In the genomic region with DNA sequence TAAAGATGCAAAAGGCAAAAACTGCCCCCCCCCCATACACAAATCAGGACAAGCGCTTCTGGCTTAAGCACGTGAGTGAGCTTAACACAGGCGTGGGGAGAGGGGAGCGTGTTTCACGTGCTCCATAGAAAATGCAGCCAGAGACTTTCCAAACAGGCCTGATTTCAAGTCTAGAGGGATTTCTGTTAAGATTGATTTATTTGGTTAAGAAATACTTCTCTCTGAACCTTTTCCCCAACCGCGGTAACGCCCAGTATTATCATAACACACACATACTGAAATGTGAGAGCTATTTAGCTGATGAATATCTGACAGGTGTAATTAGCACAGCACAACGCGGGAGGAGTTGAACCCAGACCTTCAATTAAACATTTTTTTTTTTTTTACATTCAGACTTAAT, we compare ENCODE assay signal across 32 mouse cellular contexts. TPM values are rescaled to one million over a fixed set of nuclear protein-coding genes. Genes with fewer than 3 reads are reported as not detected.
DNase-seq lines count a peak whose midpoint lies in the region; ATAC-seq lines count a peak whose summit lies in the region.
"Had no signal": no experiment of that assay in that cellular context is flagged by ENCODE, and none has a peak within 500 bp of the region (broad histone marks: within the 10 kb centered on the region; RNA-seq: fewer than 3 reads in every experiment).

No protein-coding gene starts in this region.

- peaks cover 9% of the 10 kb centered on the region for H3K4me1 ChIP-seq in heart, embryonic 12.5 days (replicated peaks)
- H3K4me1 ChIP-seq: hindbrain, embryonic 15.5 days had no signal

- H3K4me3 ChIP-seq in heart, embryonic 12.5 days: no peak overlapping the region
- H3K4me3 ChIP-seq: erythroblast, embryonic 14.5 days; heart, adult 2 months; heart, embryonic 15.5 days; hindbrain, embryonic 15.5 days; kidney, embryonic 15.5 days; midbrain, embryonic 10.5 days had no signal

- H3K9me3 ChIP-seq in heart, embryonic 12.5 days (replicated peaks): 0 out of 2 replicates have a peak, but pooled peaks cover 3% of the 10 kb centered on the region
- H3K9me3 ChIP-seq: heart, embryonic 15.5 days; hindbrain, embryonic 15.5 days; kidney, embryonic 15.5 days; midbrain, embryonic 10.5 days had no signal

- 79% methylated on average over 10 of the region's 10 CpGs for WGBS in heart, embryonic 12.5 days

- no peak for ATAC-seq in heart, embryonic 12.5 days (ENCODE audit: insufficient number of reproducible peaks, low FRiP score)
- ATAC-seq: Patski had no signal

- H3K27ac ChIP-seq in heart, embryonic 12.5 days (ENCODE audit: poor library complexity, severe bottlenecking): no peak overlapping the region
- H3K27ac ChIP-seq: heart, adult 2 months; heart, embryonic 15.5 days; hindbrain, embryonic 15.5 days; kidney, embryonic 15.5 days; macrophage; midbrain, embryonic 10.5 days had no signal

- peak; percentile 45 for DNase-seq in adrenal gland, postnatal 14 days
- no peak for DNase-seq in adrenal gland, adult 2 months
- peak; percentile 77 for DNase-seq in heart, adult 11 months
- peak; percentile 12 for DNase-seq in testis, postnatal 10 days (ENCODE audit: low spot score)
- DNase-seq in testis, postnatal 14 days (ENCODE audit: low spot score): no peak
- no peak for DNase-seq in layer of hippocampus, postnatal 36 days
- no peak for DNase-seq in urinary bladder, postnatal 4 days (ENCODE audit: low spot score in 2 of 2)
- DNase-seq: adrenal gland, postnatal 10 days; cerebellum, adult 11-12 months; cerebellum, postnatal 14 days; gastrocnemius, postnatal 10 days; heart, postnatal 4 days; liver; right cerebral cortex, adult 18-20 months; spleen, adult 18-20 months; thymus, postnatal 25 days had no signal

- no peak overlapping the region for H3K9ac ChIP-seq in heart, embryonic 12.5 days
- H3K9ac ChIP-seq: heart, embryonic 15.5 days; hindbrain, embryonic 15.5 days; kidney, embryonic 15.5 days had no signal

- H3K27me3 ChIP-seq in heart, embryonic 12.5 days (replicated peaks): no peaks in the 10 kb centered on the region
- H3K27me3 ChIP-seq: heart, embryonic 15.5 days; hindbrain, embryonic 15.5 days; kidney, embryonic 15.5 days; Patski had no signal

- no peak overlapping the region for H3K4me2 ChIP-seq in heart, embryonic 12.5 days
- H3K4me2 ChIP-seq: heart, embryonic 15.5 days; hindbrain, embryonic 15.5 days; kidney, embryonic 15.5 days had no signal

- H3K36me3 ChIP-seq in heart, embryonic 12.5 days: peaks cover 15% of the 10 kb centered on the region
- H3K36me3 ChIP-seq: hindbrain, embryonic 15.5 days had no signal

RNA-seq across cellular contexts. Expression of a gene that starts 0.5 kb away (rescaled TPM):
- total RNA-seq in adrenal gland, postnatal 14 days (2021): 0.53 and 0.59 TPM in 2 replicates
- 1 to 10 TPM; 1.8 to 3.6 TPM for total RNA-seq in adrenal gland, adult 2 months (2021)
- 2.9 and 6.2 TPM in 2 replicates for polyA plus RNA-seq in adrenal gland, adult 2 months (2012; rRNA removed)
- not detected in 2 replicates for polyA plus RNA-seq in heart, embryonic 12.5 days (2016; fragmentation: Nextera tagmentation; extraction: Ambion mirVana)
- 1 to 10 TPM; 2.8 to 4.2 TPM for total RNA-seq in layer of hippocampus, postnatal 36 days (2021)
- total RNA-seq: heart, adult 2 months; heart, postnatal 4 days; monocyte, adult 5-6 weeks had no signal
- polyA plus RNA-seq: erythroblast, embryonic 14.5 days; heart, embryonic 15.5 days; hindbrain, embryonic 15.5 days; intestine, embryonic 16.5 days; kidney, embryonic 15.5 days; liver, embryonic 16.5 days; macrophage; midbrain, embryonic 10.5 days; neural tube, embryonic 11.5 days; Patski had no signal

RNA-seq across cellular contexts. Expression of a gene that starts 1.8 kb away (rescaled TPM):
- not detected in 2 replicates for total RNA-seq in adrenal gland, postnatal 14 days (2021)
- total RNA-seq in adrenal gland, adult 2 months (2021): not detected
- polyA plus RNA-seq in adrenal gland, adult 2 months (2012; rRNA removed): not detected in 2 replicates
- polyA plus RNA-seq in heart, embryonic 12.5 days (2016; fragmentation: Nextera tagmentation; extraction: Ambion mirVana): not detected in 2 replicates
- not detected for total RNA-seq in layer of hippocampus, postnatal 36 days (2021)
- total RNA-seq: adrenal gland, postnatal 10 days; gastrocnemius, postnatal 10 days; heart, adult 2 months; heart, postnatal 4 days; layer of hippocampus, postnatal 10 days; left cerebral cortex, postnatal 14 days; monocyte, adult 5-6 weeks had no signal
- polyA plus RNA-seq: erythroblast, embryonic 14.5 days; heart, adult 2 months; heart, embryonic 15.5 days; hindbrain, embryonic 15.5 days; intestine, embryonic 16.5 days; kidney, embryonic 15.5 days; large intestine, adult 2 months; liver, embryonic 16.5 days; macrophage; midbrain, embryonic 10.5 days; neural tube, embryonic 11.5 days had no signal

Comparison
In these comparisons a context has a peak if more than half of its experiments do, and no peak if none do; other contexts are left out.
1. DNase-seq: peak in adrenal gland, postnatal 14 days (single experiment), heart, adult 11 months (single experiment) and testis, postnatal 10 days (single experiment); none in adrenal gland, adult 2 months (single experiment), testis, postnatal 14 days (single experiment), layer of hippocampus, postnatal 36 days (0 of 2) and urinary bladder, postnatal 4 days (0 of 2).